32 mouse cellular contexts compared by ENCODE assay signal in genomic region chr4:92024498-92025113, GRCm38 (mm10).
"Had no signal": no experiment of that assay in that cellular context is flagged by ENCODE, and none has a peak within 500 bp of the region (broad histone marks: within the 10 kb centered on the region; RNA-seq: fewer than 3 reads in every experiment).

No protein-coding gene starts in this region.

- H3K4me1 ChIP-seq: limb, embryonic 10.5 days; limb, embryonic 12.5 days; limb, embryonic 13.5 days; limb, embryonic 15.5 days; liver, embryonic 12.5 days; liver, embryonic 13.5 days; liver, embryonic 15.5 days; lung, embryonic 15.5 days; megakaryocyte, embryonic 14.5 days; midbrain, embryonic 10.5 days; midbrain, embryonic 12.5 days; midbrain, embryonic 13.5 days; midbrain, embryonic 15.5 days; neural tube, embryonic 12.5 days had no signal

- H3K9ac ChIP-seq: limb, embryonic 12.5 days; limb, embryonic 13.5 days; limb, embryonic 15.5 days; liver, embryonic 12.5 days; liver, embryonic 13.5 days; liver, embryonic 14.5 days; liver, embryonic 15.5 days; liver, postnatal 0 days; lung, embryonic 14.5 days; lung, embryonic 15.5 days; midbrain, embryonic 12.5 days; midbrain, embryonic 13.5 days; midbrain, embryonic 15.5 days; neural tube, embryonic 12.5 days had no signal

- DNase-seq: left cerebral cortex, postnatal 4 days; liver; liver, embryonic 13.5 days; liver, postnatal 0 days; lung, adult 18-20 months; lung, adult 2 months; lung, embryonic 14.5 days; lung, postnatal 10 days; lung, postnatal 14 days; lung, postnatal 36 days; lung, postnatal 4 days; midbrain, embryonic 14.5 days had no signal

- H3K4me3 ChIP-seq: limb, embryonic 10.5 days; limb, embryonic 12.5 days; limb, embryonic 13.5 days; limb, embryonic 15.5 days; liver, embryonic 12.5 days; liver, embryonic 13.5 days; liver, embryonic 15.5 days; lung, embryonic 15.5 days; megakaryocyte, embryonic 14.5 days; midbrain, embryonic 10.5 days; midbrain, embryonic 12.5 days; midbrain, embryonic 13.5 days; midbrain, embryonic 15.5 days; myocyte; neural tube, embryonic 12.5 days had no signal

- H3K36me3 ChIP-seq: limb, embryonic 10.5 days; limb, embryonic 12.5 days; limb, embryonic 13.5 days; limb, embryonic 15.5 days; liver, embryonic 12.5 days; liver, embryonic 13.5 days; liver, embryonic 15.5 days; lung, embryonic 15.5 days; midbrain, embryonic 10.5 days; midbrain, embryonic 12.5 days; midbrain, embryonic 13.5 days; midbrain, embryonic 15.5 days; neural tube, embryonic 12.5 days had no signal

- H3K4me2 ChIP-seq: limb, embryonic 12.5 days; limb, embryonic 13.5 days; limb, embryonic 15.5 days; liver, embryonic 11.5 days; liver, embryonic 12.5 days; liver, embryonic 13.5 days; liver, embryonic 15.5 days; lung, embryonic 14.5 days; lung, embryonic 15.5 days; midbrain, embryonic 11.5 days; midbrain, embryonic 12.5 days; midbrain, embryonic 13.5 days; midbrain, embryonic 15.5 days; neural tube, embryonic 12.5 days had no signal

- H3K27me3 ChIP-seq: limb, embryonic 12.5 days; limb, embryonic 13.5 days; limb, embryonic 15.5 days; liver, embryonic 12.5 days; liver, embryonic 13.5 days; liver, embryonic 15.5 days; lung, embryonic 15.5 days; megakaryocyte, embryonic 14.5 days; midbrain, embryonic 12.5 days; midbrain, embryonic 13.5 days; midbrain, embryonic 15.5 days; neural tube, embryonic 12.5 days had no signal

- H3K27ac ChIP-seq: limb, embryonic 10.5 days; limb, embryonic 12.5 days; limb, embryonic 13.5 days; limb, embryonic 15.5 days; liver, embryonic 12.5 days; liver, embryonic 13.5 days; liver, embryonic 14.5 days; liver, embryonic 15.5 days; lung, embryonic 15.5 days; macrophage; midbrain, embryonic 10.5 days; midbrain, embryonic 12.5 days; midbrain, embryonic 13.5 days; midbrain, embryonic 15.5 days; neural tube, embryonic 12.5 days had no signal

- H3K9me3 ChIP-seq: limb, embryonic 10.5 days; limb, embryonic 12.5 days; limb, embryonic 13.5 days; limb, embryonic 15.5 days; liver, embryonic 12.5 days; liver, embryonic 13.5 days; liver, embryonic 15.5 days; lung, embryonic 15.5 days; megakaryocyte, embryonic 14.5 days; midbrain, embryonic 10.5 days; midbrain, embryonic 12.5 days; midbrain, embryonic 13.5 days; midbrain, embryonic 15.5 days; neural tube, embryonic 12.5 days had no signal

- ATAC-seq: liver, embryonic 12.5 days; liver, postnatal 0 days; lung, postnatal 0 days; midbrain, embryonic 13.5 days; midbrain, embryonic 15.5 days; midbrain, embryonic 16.5 days had no signal
